Mouse (Mus musculus) CH12.LX (cell line): ENCODE measurements around the gene Pdilt.

Source experiments
- CTCF ChIP-seq, 2 experiments: IDR thresholded peaks in 1 of 2; conservative IDR thresholded peaks in 1 of 2; 2 replicates each; pipeline ENCODE4 v1.5.1; 2011 to 2012; ENCODE audit warnings: low read depth in 2 of 2, low read length in 2 of 2, improper control_type of control experiment in 1 of 2, inconsistent platforms in 1 of 2, mild to moderate bottlenecking in 1 of 2, moderate library complexity in 1 of 2
- JUN ChIP-seq: IDR thresholded peaks from 2 replicates; pipeline ENCODE4 v1.6.1; 2011; ENCODE audit warnings: low read depth, mild to moderate bottlenecking, low read length, improper control_type of control experiment, moderate library complexity; ENCODE audit not compliant: insufficient read depth
- KAT2A ChIP-seq: IDR thresholded peaks from 2 replicates; pipeline ENCODE4 v1.6.1; 2012; ENCODE audit warnings: low read length, improper control_type of control experiment, inconsistent platforms; ENCODE audit not compliant: insufficient replicate concordance
- POLR2A ChIP-seq: IDR thresholded peaks from 2 replicates; pipeline ENCODE4 v1.6.1; 2011; ENCODE audit warnings: low read depth, mild to moderate bottlenecking, improper control_type of control experiment, low read length
- TCF12 ChIP-seq: IDR thresholded peaks from 2 replicates; pipeline ENCODE4 v1.6.1; 2014; ENCODE audit warnings: low read depth, mild to moderate bottlenecking, inconsistent platforms, low read length, improper control_type of control experiment
- ZKSCAN1 ChIP-seq: IDR thresholded peaks from 2 replicates; pipeline ENCODE4 v1.6.1; 2012; ENCODE audit warnings: low read depth, inconsistent platforms, low read length, improper control_type of control experiment, borderline replicate concordance
- ZNF384 ChIP-seq: IDR thresholded peaks from 2 replicates; pipeline ENCODE4 v1.6.1; 2012; ENCODE audit warnings: low read depth, low read length, improper control_type of control experiment, inconsistent platforms

- TF ChIP-seq CTCF (conservative IDR thresholded peaks at IDR 0.05 in 1 of 2, IDR thresholded peaks at IDR 0.05 in 1 of 2; ENCODE audit: low read depth in 2 of 2, low read length in 2 of 2): no peak
- no peak for TF ChIP-seq JUN
- no peak for TF ChIP-seq POLR2A
- TF ChIP-seq KAT2A: no peak
- TF ChIP-seq ZNF384: no peak
- no peak for TF ChIP-seq ZKSCAN1
- TF ChIP-seq TCF12: no peak
Measured at GRCm38 (mm10) chr7:119532924-119533323, 9.6 kb upstream of the Pdilt start.
